Mouse (Mus musculus): Measurements from ENCODE around the gene Tmem233. TPM values are rescaled to one million over a fixed set of nuclear protein-coding genes. Genes with fewer than 3 reads are reported as not detected.

Gene Tmem233
- total and polyA plus RNA-seq, 3 experiments: not detected

- DNase-seq: no peak
Measured at GRCm38 (mm10) chr5:116029071-116029470, 54.0 kb downstream of the Tmem233 start.

GRCm38 (mm10) chr5:116026561-116026960 lies 56.5 kb downstream of the Tmem233 start:
- DNase-seq: no peak

GRCm38 (mm10) chr5:116026107-116026506 lies 56.9 kb downstream of the Tmem233 start:
- DNase-seq: no peak

GRCm38 (mm10) chr5:116024327-116024739 lies 58.7 kb downstream of the Tmem233 start, which contains the start of gene Prkab1:
Gene Prkab1 (minus strand): TSS chr5:116024508.
- DNase-seq: peak; percentile 95

GRCm38 (mm10) chr5:116023821-116024284 lies 59.2 kb downstream of the Tmem233 start:
- no peak for DNase-seq

- DNase-seq: peak; percentile 67
Measured at GRCm38 (mm10) chr5:116023251-116023661, 59.8 kb downstream of the Tmem233 start.

GRCm38 (mm10) chr5:116022658-116023200 lies 60.3 kb downstream of the Tmem233 start:
- DNase-seq: no peak

GRCm38 (mm10) chr5:116022131-116022530 lies 60.9 kb downstream of the Tmem233 start:
- no peak for DNase-seq

- DNase-seq: no peak
Measured at GRCm38 (mm10) chr5:116021552-116021951, 61.5 kb downstream of the Tmem233 start.

- peak; percentile 45 for DNase-seq
Measured at GRCm38 (mm10) chr5:116019371-116019770, 63.7 kb downstream of the Tmem233 start.

- no peak for DNase-seq
Measured at GRCm38 (mm10) chr5:116018784-116019183, 64.3 kb downstream of the Tmem233 start.

- no peak for DNase-seq
Measured at GRCm38 (mm10) chr5:116018196-116018595, 64.8 kb downstream of the Tmem233 start.

GRCm38 (mm10) chr5:116017391-116017790 lies 65.7 kb downstream of the Tmem233 start:
- DNase-seq: no peak

- DNase-seq: no peak
Measured at GRCm38 (mm10) chr5:116016542-116016941, 66.5 kb downstream of the Tmem233 start.

- no peak for DNase-seq
Measured at GRCm38 (mm10) chr5:116014237-116014636, 68.8 kb downstream of the Tmem233 start.

- DNase-seq: no peak
Measured at GRCm38 (mm10) chr5:116013821-116014220, 69.2 kb downstream of the Tmem233 start.

- DNase-seq: no peak
Measured at GRCm38 (mm10) chr5:116012503-116012902, 70.5 kb downstream of the Tmem233 start.

- no peak for DNase-seq
Measured at GRCm38 (mm10) chr5:116011700-116012099, 71.3 kb downstream of the Tmem233 start.

- no peak for DNase-seq
Measured at GRCm38 (mm10) chr5:116009884-116010627, 73.0 kb downstream of the Tmem233 start.

GRCm38 (mm10) chr5:116009091-116009851 lies 73.8 kb downstream of the Tmem233 start:
- DNase-seq: no peak

- no peak for DNase-seq
Measured at GRCm38 (mm10) chr5:116007723-116008122, 75.3 kb downstream of the Tmem233 start.

GRCm38 (mm10) chr5:116006324-116007099 lies 76.5 kb downstream of the Tmem233 start:
- DNase-seq: no peak
